Mouse (Mus musculus): Measurements from ENCODE around the gene Dchs2.

DNA sequence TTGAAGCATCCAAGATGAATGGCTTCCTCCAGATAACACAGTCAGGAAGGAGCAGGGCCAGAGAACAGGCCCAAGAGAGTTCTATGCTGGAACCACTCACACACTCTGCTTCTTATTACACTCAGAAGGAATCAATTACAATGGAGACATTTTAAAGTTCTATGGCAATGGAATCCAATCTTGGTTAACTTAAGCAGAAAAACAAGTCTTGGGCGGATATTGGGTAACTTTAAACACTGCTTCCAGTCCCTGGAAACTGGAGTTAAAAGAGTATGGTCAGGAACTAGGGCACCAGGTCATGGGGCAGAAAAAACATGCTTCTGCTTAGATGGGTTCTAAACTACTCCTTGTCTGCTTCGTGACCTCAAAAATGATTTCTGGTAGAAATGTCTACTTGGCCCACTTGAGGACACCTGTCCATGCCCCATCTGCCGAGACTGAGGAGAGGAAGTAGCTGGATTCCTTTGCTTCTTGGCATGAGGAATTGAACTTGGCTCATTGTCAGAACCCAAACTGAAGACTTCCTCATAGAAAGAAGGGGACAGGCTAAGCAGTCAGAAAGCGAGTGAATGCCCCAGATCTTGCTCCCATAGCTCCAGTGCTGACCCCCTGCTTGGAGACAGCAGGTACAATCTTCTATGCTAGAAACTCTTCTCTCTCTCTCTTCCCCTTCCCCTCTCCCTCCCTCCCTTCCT, 73.7 kb downstream of the Dchs2 start:
- TF ChIP-seq CTCF (IDR thresholded peaks at IDR 0.05; ENCODE audit: low read depth) (no peak), EP300 (optimal IDR thresholded peaks at IDR 0.05) (no peak)
